Mouse (Mus musculus) bone marrow, adult 2 months (tissue): ENCODE measurements around the gene Podxl2. TPM values are rescaled to one million over a fixed set of nuclear protein-coding genes. Genes with fewer than 3 reads are reported as not detected.
A peak's percentile ranks its signal among the peaks of the same experiment; 100 is the strongest.

ENCODE experiments used
- H3K27ac ChIP-seq: fragments of 200-500 bp; 2 replicates; pipeline ENCODE4 v1.5.1; 2012; ENCODE audit warnings: low read depth, mild to moderate bottlenecking, control low read depth, inconsistent platforms, low read length; ENCODE audit not compliant: control insufficient read depth, poor library complexity, insufficient read depth
- H3K4me1 ChIP-seq: fragments of 200-500 bp; 2 replicates; pipeline ENCODE4 v1.6.1; 2011; ENCODE audit warnings: low read length; ENCODE audit not compliant: control insufficient read depth, insufficient read depth
- H3K4me3 ChIP-seq: fragments of 200-500 bp; replicated peaks from 2 replicates; pipeline ENCODE3; 2011; ENCODE audit warnings: mild to moderate bottlenecking, low read depth, low read length, control low read depth; ENCODE audit not compliant: control insufficient read depth
- CTCF ChIP-seq: fragments of 200-500 bp; IDR thresholded peaks from 2 replicates; pipeline ENCODE4 v1.5.1; 2011; ENCODE audit warnings: low read length, control low read depth; ENCODE audit not compliant: control insufficient read depth, insufficient read depth
- POLR2A ChIP-seq: fragments of 200-500 bp; IDR thresholded peaks from 2 replicates; pipeline ENCODE4 v1.6.1; 2011; ENCODE audit warnings: low read depth, mild to moderate bottlenecking, control low read depth, low read length, borderline replicate concordance; ENCODE audit not compliant: control insufficient read depth
- WGBS: fragments of 180-500 bp; shearing (Covaris S2); methylation state at CpG from one replicate; pipeline ENCODE4 v1.1.7; 2018; 5-methylcytosine and 5-hydroxymethylcytosine counted together
- polyA plus RNA-seq: library from polyadenylated mRNA; stranded (reverse); fragments of >200 nt; gene quantifications from 2 replicates; pipeline ENCODE4 v1.2.4, GENCODE M21; 2011; ENCODE audit warnings: low replicate concordance; ENCODE audit not compliant: missing spikeins, insufficient read depth, insufficient read length

Podxl2 gene
- polyA plus RNA-seq, 1 experiment = 2.5 TPM

DNA sequence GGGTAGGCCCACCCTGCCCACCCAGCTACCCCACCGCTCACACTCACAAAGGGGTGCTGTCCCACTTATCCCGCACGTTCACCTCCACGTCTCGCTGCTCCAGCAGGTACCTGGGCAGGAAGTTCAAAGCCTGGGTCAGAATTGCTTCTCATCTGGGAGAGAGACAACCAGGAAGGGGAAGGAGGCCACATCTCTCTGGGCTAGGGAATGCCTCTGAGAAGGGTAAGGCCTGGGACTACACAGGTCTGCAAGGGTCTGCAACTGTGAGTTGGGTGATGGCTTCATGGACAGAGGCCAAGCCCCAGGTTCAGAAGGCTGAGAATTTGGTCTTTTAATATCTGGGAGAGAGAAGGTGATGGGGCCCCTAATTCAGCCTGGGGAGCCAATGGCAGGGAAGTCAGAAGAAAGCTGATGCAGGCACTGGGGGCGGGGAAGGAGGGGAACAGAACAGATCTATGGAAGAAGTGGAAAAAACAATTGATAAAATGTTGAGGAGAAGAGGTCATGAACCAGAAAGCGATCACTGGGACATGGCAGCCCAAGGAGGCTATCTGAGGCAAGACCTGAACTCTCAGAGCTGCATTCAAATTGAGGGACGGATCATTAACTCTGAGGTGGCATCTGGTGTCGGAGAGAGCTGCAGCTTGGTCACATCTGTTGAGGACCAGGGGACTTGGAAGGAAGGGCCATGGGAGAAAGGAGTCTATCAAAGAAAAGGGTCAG lies 33.9 kb downstream of the Podxl2 start:
- H3K4me1 ChIP-seq = peaks cover 4% of the 10 kb centered on the region

DNA sequence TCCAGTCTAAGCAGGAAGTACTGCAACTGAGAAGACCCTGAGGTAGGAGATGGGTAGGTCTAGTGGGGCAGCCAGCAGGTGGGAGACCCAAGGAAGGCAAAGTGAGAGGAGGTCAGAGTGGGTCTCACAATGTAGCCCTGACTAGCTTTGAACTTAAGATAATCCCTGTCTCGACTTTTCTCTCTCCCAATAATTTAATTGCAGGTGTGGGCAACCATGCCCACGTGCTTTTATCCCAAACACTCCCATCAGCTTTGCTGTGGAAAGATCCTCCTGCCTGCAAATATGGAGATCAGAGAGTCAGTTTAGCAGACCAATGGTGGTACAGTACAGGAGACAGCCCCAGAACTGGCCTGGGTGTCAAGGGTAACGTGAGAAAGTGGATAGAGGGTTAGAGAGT lies 34.6 kb downstream of the Podxl2 start:
- 82% methylated on average over 3 of the region's 3 CpGs for WGBS
- peak overlapping the region; percentile 95 for H3K4me3 ChIP-seq
- peaks cover 5% of the 10 kb centered on the region for H3K4me1 ChIP-seq
- H3K27ac ChIP-seq = no peak overlapping the region
- no peak for TF ChIP-seq CTCF
- TF ChIP-seq POLR2A = no peak

More for the DNA sequence above, 33.9 kb downstream of the Podxl2 start:
- Histone ChIP-seq H3K27ac (peak overlapping the region; percentile 96), H3K4me3 (peak overlapping the region; percentile 95)
- WGBS = 46% methylated on average over 9 of the region's 9 CpGs
- TF ChIP-seq CTCF (no peak), POLR2A (no peak)

DNA sequence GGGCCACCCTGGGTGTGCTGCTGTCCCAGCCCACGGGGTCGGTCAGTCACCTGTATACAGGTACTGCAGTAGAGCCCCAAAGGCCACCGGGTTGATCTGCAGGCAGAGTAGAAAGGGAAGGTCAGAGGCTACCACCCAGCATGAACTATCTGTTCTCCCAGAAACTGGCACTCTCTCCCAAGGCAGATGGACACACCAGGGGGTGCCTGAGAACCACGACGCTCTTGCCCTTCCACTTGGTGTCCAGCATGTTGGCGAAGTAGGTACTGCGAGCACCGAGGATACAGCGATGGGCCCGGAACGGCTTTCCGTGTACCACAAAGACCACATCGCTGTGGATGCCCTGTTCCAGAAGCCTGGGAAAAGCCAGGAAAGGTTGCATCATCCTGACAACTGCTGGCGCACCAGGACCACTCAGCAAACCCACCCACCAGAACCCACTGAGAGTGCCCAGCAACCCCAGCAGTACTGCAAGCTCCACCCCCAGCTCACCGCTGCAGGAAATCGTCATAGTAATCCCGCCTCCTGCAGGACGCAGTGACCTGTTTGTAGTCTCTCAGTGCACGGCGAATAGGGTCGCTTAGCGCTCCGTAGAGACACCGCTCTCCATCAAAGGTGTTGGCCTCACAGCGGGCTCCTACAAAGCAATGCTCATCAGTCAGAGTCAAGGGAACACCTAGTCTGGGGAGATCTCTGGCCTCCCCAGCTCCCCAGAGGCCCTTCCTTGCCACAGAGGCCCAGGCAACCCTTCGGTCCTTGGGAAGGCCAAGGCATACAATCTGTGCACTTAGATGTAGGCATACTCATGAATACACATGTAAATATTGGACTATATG lies 35.5 kb downstream of the Podxl2 start:
- no peak overlapping the region for H3K4me3 ChIP-seq
- WGBS = 91% methylated on average over 26 of the region's 26 CpGs
- no peak overlapping the region for H3K27ac ChIP-seq
- TF ChIP-seq CTCF (no peak), POLR2A (no peak)
- peaks cover 8% of the 10 kb centered on the region for H3K4me1 ChIP-seq

DNA sequence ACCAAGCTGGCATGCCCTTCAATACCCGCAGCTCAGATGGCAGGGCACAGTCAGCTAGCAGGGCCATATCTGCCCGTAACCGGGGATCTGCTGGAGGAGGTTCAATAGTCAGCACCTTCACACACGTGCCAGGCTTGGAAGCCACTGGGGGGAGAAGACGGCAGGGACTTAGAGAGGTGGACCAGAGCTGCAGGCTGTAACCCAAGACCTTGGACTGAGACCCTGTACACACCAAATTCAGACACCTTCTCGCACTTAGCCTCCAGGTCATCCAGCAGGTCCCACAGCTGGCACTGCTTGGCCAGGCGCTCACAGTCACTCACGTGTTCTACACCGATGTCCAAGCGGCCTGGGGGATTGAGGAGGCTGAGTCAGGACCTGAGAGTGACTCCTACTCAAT lies 36.2 kb downstream of the Podxl2 start:
- 91% methylated on average over 10 of the region's 10 CpGs for WGBS
- no peak for TF ChIP-seq POLR2A
- no peak for TF ChIP-seq CTCF
- peaks cover 13% of the 10 kb centered on the region for H3K4me1 ChIP-seq
- H3K27ac ChIP-seq = peak overlapping the region; percentile 73
- no peak overlapping the region for H3K4me3 ChIP-seq

DNA sequence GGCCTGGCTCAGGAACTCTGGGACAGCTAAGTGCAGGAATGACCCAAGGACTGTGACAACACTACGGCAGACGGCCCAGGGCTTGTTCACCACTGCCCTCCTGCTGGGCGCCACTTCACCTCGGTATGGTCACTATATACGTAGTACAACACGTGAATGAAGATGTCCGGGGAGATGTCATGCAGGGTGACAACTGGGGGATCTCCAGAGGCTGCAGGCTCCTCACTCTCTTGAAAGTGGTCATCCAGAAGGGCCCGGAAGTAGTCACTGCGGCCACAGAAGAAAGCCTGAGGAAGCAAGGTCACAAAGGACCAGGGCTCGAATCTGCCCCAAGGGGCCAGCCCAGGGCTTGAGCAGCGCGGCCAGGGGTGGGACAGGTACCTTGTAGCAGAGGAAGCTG lies 36.8 kb downstream of the Podxl2 start:
- 87% methylated on average over 12 of the region's 12 CpGs for WGBS
- Histone ChIP-seq H3K4me3 (no peak overlapping the region), H3K27ac (peak overlapping the region; percentile 73), H3K4me1 (peaks cover 16% of the 10 kb centered on the region)
- no peak for TF ChIP-seq POLR2A
- TF ChIP-seq CTCF = no peak

DNA sequence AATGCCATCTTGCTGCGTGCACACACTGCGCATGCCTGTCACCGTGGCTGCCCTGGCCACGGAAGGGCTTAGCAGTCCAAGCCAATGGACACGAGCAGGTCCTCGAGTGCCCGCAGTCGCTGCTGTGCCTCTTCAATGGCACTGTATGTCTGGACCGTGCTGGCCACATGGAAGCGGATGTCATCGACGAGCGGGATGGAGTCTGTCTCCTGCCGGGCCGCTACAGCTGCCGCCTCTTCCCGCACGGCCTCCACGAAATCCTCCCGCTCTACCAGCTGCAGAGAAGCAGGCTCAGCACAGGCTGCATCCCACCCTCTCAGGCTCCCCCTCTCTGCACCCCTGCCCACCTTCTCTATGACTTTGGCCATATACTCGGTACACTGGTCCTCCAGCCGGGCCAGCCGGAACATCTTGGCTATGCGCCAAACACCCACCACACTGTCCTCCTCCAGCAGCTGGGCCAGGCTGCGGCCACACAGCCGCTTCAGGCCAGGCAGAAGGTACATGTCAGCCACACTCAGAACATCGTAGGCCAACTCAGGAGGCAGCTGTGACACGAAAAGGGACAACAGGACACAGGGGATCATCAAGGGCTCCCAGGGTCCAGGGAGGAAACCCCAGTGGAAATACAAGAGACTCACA lies 38.5 kb downstream of the Podxl2 start:
- TF ChIP-seq POLR2A = peak; percentile 9; the same call in 1 of the 2 replicates
- TF ChIP-seq CTCF = no peak
- WGBS = 88% methylated on average over 28 of the region's 28 CpGs
- H3K4me3 ChIP-seq = no peak overlapping the region
- peak overlapping the region; percentile 84 for H3K27ac ChIP-seq
- H3K4me1 ChIP-seq = peaks cover 21% of the 10 kb centered on the region

DNA sequence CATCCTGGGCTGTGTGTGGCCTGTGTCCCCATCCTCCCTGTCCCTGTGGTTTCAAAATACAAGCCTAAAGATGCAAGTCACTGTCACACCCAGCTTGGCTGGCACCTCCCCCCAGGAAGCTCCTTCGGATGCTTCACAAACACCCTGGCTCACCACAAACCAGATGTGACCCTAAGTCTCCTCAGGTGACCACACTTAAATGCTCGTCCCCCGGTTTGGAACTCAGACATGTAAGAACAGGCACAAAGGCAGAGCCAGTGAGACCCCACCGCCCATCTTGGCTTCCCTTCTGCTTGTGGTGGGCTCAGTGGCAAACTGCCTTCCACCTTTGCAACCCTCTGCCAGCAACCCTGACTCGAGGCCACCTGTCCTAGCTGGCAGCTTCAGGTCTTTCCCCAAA lies 39.8 kb downstream of the Podxl2 start:
- Histone ChIP-seq H3K27ac (peak overlapping the region; percentile 84), H3K4me1 (peaks cover 22% of the 10 kb centered on the region), H3K4me3 (no peak overlapping the region)
- no peak for TF ChIP-seq CTCF
- TF ChIP-seq POLR2A = no peak
- WGBS = 6% methylated on average over 5 of the region's 5 CpGs
